Mouse (Mus musculus) layer of hippocampus, adult 11-12 months (tissue): Measurements from ENCODE around the gene Pcp4l1.

Source experiments
- DNase-seq: peaks from one replicate; pipeline ENCODE4 v3.0.0; 2022; ENCODE audit warnings: low spot score

Pcp4l1 gene

DNA sequence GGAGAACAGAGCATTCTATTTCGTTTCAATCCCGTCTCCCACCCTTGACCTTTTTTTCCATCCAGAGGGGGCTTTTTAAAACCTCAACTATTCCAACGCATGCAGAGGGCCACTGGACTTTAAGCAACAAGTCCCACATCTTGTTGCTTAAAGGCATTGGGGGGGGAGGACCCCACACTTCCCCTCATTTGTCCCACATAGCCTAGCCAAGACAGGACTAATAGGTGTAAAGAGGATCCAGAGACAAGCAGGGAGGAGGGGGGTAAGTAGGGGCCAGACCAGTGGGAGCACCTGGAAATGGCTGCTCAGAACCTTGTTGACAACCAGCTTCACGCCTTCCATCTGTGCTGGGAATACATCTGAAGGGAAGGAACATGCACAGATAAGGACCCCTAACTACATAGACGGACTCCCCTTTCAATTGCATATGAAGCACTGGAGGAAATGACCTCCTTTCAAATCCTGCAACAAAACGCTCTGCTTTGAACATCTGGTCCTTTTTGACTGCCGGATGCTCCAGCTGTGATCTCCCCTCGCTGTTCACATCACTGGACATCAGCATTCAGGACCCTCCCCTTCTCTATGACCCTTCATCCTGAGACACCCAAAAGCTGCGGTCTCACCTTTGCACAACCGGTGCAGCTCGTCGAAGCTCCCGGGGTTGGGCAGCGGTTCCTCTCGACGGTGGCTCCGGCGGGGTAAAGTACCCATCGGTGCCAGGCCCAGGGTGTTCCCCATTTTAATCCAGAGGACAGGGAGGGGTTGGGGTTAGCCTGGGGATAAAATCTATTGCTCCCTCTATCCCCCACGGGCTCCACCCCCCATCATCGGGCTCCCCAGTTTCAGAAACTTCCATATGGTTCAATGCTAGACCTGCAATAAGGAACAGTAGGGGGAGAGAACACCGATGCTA, 25.5 kb upstream of the Pcp4l1 start:
- no peak for DNase-seq

- peak; percentile 87 for DNase-seq
Measured at GRCm38 (mm10) chr1:171220871-171221270, 24.8 kb upstream of the Pcp4l1 start.

DNA sequence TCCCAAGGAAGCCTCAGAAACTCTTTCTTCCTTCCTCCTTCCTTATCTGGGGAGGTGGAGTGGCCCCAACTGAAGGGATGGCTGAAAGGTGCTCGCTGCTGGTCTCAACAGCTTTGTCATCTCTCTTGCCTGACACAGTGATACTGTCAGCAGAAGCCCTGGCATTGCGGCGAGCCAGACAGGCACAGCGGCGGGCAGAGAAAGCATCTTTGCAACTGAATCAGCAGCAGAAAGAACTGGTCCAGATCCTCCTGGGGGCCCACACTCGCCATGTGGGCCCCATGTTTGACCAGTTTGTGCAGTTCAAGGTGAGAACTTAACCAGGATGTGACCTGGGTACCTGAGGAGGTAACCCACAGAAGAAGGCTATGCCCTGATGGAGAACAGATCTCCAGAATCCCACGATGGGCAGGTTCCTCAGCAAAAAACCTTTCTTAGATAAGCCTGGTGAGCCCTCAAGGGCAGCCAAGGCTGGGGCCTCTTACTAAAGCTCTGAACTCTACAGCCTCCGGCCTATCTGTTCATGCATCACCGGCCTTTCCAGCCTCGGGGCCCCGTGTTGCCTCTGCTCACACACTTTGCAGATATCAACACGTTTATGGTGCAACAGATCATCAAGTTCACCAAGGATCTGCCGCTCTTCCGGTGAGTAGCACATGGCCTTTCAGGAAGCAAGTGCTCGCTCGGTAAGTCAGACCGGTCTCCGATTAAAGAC, 20.3 kb upstream of the Pcp4l1 start:
- no peak for DNase-seq

DNA sequence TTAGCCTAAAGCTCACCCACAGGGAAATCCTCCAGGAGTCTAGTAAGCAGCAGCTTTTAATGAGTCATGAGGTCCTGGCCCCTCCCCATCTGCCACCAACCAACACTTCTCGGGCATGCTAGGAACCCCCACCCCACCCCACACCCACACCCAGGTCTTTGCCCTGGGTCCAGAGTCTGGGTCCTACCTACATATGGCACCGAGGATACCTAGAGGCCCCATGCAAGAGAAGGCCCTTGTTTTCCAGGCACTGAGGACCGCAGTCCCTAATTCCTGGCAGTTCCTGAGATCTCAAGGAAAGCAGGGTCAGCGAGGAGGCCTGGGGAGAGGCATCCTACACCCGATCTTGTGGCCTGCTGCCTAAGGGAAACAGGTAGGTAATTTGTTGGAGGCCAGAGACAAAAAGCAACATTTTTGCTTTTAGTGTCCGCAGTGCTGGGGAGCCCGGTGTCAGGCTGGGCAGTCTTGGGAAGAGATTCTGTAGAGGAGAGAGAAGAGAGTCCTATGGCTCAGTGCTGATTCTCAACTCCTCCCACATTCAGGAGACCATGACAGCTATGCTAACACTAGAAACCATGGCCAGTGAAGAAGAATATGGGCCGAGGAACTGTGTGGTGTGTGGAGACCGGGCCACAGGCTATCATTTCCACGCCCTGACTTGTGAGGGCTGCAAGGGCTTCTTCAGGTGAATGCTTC, 17.9 kb upstream of the Pcp4l1 start, which contains the start of gene Nr1i3:
Nr1i3 (plus strand) TSS at position 170 of the 696 bp plus-strand sequence.
- no peak for DNase-seq

GRCm38 (mm10) chr1:171212854-171213253, 16.8 kb upstream of the Pcp4l1 start:
- DNase-seq, result no peak

- no peak for DNase-seq
Measured at GRCm38 (mm10) chr1:171209409-171209808, 13.3 kb upstream of the Pcp4l1 start.

DNA sequence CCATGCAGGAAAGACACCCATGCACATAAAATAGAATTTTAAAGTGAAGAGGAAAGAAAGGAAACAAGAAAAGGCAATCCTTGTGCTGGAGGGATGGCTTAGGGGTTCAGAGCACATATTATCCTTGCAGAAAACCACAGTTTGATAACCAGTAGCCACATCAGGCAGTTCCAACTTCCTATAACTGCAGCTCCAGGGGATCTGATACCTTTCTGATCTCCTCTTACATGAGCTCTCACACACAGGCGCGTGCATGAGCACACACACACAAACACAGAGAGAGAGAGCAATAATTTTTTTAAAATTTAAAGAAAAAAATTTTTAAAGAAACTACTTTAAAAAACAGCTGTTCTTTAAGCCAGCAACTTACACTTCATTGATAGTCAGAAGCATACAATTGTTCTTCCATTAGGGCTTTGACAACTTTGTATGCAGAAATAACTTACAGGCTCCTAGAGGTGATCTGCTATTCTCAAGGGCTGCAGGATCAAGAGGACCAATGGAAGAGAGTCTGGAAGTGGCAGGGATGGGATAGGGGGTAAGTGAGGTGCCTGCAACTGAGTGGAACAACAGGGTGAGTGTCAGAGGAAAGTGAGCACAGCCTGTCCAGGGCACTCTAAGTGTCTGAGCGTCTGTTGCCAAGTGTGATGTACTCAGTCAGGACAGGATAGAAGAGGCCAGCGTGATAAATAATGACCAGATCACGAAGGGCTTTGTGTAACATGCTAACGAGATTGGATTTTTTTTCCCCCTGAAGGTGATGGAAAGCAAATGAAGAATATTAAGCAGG, 9.8 kb upstream of the Pcp4l1 start:
- DNase-seq, result no peak

DNA sequence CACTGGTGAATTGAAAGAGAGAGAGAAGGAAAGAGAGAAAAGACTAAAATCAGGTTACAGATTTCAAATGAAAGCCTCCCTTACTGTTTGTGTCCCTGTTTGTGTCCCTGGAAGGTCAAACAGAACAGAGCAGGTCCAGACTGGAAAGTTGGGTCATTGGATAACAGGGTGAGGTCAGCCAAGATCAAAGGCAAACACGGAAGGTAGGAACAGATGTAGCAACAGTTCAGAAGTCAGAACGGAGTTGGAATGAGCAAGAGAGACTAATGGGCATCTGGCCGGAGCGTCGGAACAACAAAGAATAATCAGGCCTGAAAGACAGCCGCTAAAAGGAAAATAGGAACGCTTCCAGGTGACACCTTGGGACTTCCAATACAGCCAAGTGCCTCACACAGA, 8.2 kb upstream of the Pcp4l1 start:
- DNase-seq, result no peak

GRCm38 (mm10) chr1:171203471-171204248, 7.6 kb upstream of the Pcp4l1 start:
- no peak for DNase-seq

- no peak for DNase-seq
Measured at GRCm38 (mm10) chr1:171200769-171201168, 4.7 kb upstream of the Pcp4l1 start.

- DNase-seq, result no peak
Measured at GRCm38 (mm10) chr1:171199532-171199931, 3.5 kb upstream of the Pcp4l1 start.

GRCm38 (mm10) chr1:171195046-171195822, 834 bp downstream of the Pcp4l1 start:
- DNase-seq, result no peak

- no peak for DNase-seq
Measured at GRCm38 (mm10) chr1:171193911-171194830, 1.9 kb downstream of the Pcp4l1 start.

DNA sequence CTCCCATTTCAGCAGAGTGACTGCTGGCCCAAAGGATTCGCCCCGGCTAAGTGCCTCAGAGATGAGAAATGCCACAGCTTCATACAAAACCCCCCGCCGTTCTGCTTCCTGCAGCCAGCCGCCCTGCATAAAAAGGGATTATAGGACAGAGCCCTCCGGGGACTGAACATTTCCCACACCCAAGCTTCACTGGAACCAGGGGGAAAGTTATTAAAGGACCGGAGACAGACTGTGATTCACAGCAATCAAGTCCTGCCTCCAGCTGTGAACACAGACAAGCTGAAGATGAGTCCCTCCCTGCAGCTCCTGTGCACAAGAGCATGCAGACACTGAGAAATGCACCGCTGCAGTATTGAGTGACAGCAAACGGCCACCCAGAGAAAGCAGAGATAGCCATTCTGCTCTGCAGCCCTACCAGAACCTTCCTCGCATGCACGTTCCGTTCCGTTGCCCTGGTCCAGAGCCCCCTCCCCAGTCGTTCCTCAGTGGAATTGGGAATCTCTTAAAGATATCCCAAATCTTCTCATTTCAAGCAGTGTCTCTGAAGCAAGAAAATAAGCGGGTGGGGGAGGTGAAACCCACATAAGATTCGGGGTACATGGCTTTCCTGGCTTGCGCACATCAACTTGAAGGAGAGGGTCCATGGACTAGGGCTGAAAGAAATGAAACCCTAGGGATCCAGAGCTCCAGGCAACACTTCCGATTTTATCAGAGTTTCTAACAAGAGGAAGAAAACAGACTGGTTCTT, 2.8 kb downstream of the Pcp4l1 start:
- DNase-seq, result no peak

GRCm38 (mm10) chr1:171192283-171192682, 3.8 kb downstream of the Pcp4l1 start:
- no peak for DNase-seq

GRCm38 (mm10) chr1:171190832-171191231, 5.2 kb downstream of the Pcp4l1 start:
- no peak for DNase-seq

- DNase-seq, result no peak
Measured at GRCm38 (mm10) chr1:171189476-171190114, 6.5 kb downstream of the Pcp4l1 start.

DNA sequence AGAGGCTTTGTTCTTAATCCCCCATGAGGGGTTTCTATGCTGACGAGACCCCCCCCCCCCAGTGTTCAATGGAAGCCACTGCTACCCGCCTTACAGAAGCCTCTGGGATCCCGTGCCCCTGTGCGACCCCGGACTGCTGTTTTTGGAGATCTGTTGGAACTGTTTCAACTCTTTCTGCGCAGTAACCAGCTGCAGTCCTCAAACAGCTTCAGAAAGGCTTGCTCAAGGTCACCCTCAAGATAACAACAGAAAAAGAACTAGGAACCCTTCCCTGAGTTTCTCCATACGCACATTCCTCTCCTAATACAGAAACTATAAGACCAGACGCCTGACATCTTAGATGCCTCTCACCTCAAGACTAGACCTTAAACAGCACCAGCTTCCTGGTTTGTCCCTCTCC, 7.0 kb downstream of the Pcp4l1 start:
- DNase-seq, result no peak
